ENCODE assay signal across 8 mouse cellular contexts in genomic region chr12:117820138-117820858, GRCm38 (mm10). TPM values are rescaled to one million over a fixed set of nuclear protein-coding genes. Genes with fewer than 3 reads are reported as not detected.
A peak's percentile ranks its signal among the peaks of the same experiment; 100 is the strongest.
DNase-seq lines count a peak whose midpoint lies in the region; ATAC-seq and TF ChIP-seq lines count a peak whose summit lies in the region.

No protein-coding gene starts in this region.

- 51% methylated on average over 4 of the region's 4 CpGs for WGBS in limb, embryonic 14.5 days
- WGBS in stomach, embryonic 15.5 days, result 51% methylated on average over 4 of the region's 4 CpGs

- no peak for DNase-seq in gastrocnemius, adult 2 months
- no peak for DNase-seq in gastrocnemius, postnatal 14 days
- DNase-seq in 416B (ENCODE audit: low read depth), result peak; percentile 78
- peak; percentile 25 for DNase-seq in c-Kit-positive CD71-positive TER-119-positive erythroid progenitor cells, embryonic 14.5 days (ENCODE audit: low spot score)
- DNase-seq in limb, embryonic 14.5 days (ENCODE audit: low spot score), result peak; percentile 66
- DNase-seq in layer of hippocampus, postnatal 25 days (ENCODE audit: extremely low spot score in 1 of 2, low spot score in 1 of 2), result no peak
- no peak for DNase-seq in thymus, postnatal 25 days

- no peaks in the 10 kb centered on the region for H3K27me3 ChIP-seq in limb, embryonic 14.5 days (ENCODE audit: control insufficient read depth, insufficient read depth, low read length)
- no peaks in the 10 kb centered on the region for H3K27me3 ChIP-seq in stomach, embryonic 15.5 days (replicated peaks)

- no peak overlapping the region for H3K4me3 ChIP-seq in gastrocnemius, adult 2 months
- H3K4me3 ChIP-seq in limb, embryonic 14.5 days (replicated peaks; ENCODE audit: low read length), result no peak overlapping the region
- H3K4me3 ChIP-seq in stomach, embryonic 15.5 days (replicated peaks), result no peak overlapping the region

- ATAC-seq in limb, embryonic 14.5 days (ENCODE audit: low FRiP score, low read depth), result no peak
- ATAC-seq in stomach, embryonic 15.5 days (ENCODE audit: insufficient read depth, low FRiP score, low read depth), result peak; percentile 43; the same call in 1 of the 2 replicates

- H3K4me2 ChIP-seq in limb, embryonic 14.5 days (replicated peaks; ENCODE audit: low read depth, low read length, severe bottlenecking), result no peak overlapping the region
- no peak overlapping the region for H3K4me2 ChIP-seq in stomach, embryonic 15.5 days

- H3K9me3 ChIP-seq in limb, embryonic 14.5 days (ENCODE audit: control insufficient read depth, low read length), result no peaks in the 10 kb centered on the region
- no peaks in the 10 kb centered on the region for H3K9me3 ChIP-seq in stomach, embryonic 15.5 days

- peak; percentile 69 for TF ChIP-seq CTCF in gastrocnemius, adult 2 months (IDR thresholded peaks at IDR 0.05)

- no peak for TF ChIP-seq POLR2A in limb, embryonic 14.5 days (IDR thresholded peaks at IDR 0.05; ENCODE audit: borderline replicate concordance, extremely low read depth, insufficient read depth, insufficient read length)

- intact Hi-C loops in gastrocnemius, adult 2 months (cut with DNase I), result loop anchor here (1.0 to 10.0 kb wide), 2 partner anchors 33 to 1035 kb away; no protein-coding TSS in a partner anchor
- intact Hi-C loops in gastrocnemius, postnatal 14 days (cut with DNase I; ENCODE audit: low total_unique reads), result no loop called here

- no peak overlapping the region for H3K9ac ChIP-seq in limb, embryonic 14.5 days (ENCODE audit: low read depth, low read length, severe bottlenecking)
- H3K9ac ChIP-seq in stomach, embryonic 15.5 days, result no peak overlapping the region

- H3K36me3 ChIP-seq in limb, embryonic 14.5 days (ENCODE audit: control insufficient read depth, insufficient read depth, low read length), result no peaks in the 10 kb centered on the region
- no peaks in the 10 kb centered on the region for H3K36me3 ChIP-seq in stomach, embryonic 15.5 days

- no peak overlapping the region for H3K27ac ChIP-seq in gastrocnemius, adult 2 months
- H3K27ac ChIP-seq in limb, embryonic 14.5 days (replicated peaks; ENCODE audit: low read depth, low read length), result no peak overlapping the region
- H3K27ac ChIP-seq in stomach, embryonic 15.5 days, result no peak overlapping the region

- H3K4me1 ChIP-seq in limb, embryonic 14.5 days (ENCODE audit: control insufficient read depth, insufficient read depth, low read length), result no peaks in the 10 kb centered on the region
- no peaks in the 10 kb centered on the region for H3K4me1 ChIP-seq in stomach, embryonic 15.5 days

RNA-seq across cellular contexts. Expression of gene Cdca7l, which starts 16.2 kb away (rescaled TPM):
- not detected for total RNA-seq in gastrocnemius, adult 2 months (2021)
- total RNA-seq in gastrocnemius, postnatal 14 days (2021), result 1 to 10 TPM in 1 of 2 experiments, under 1 TPM in 1; 0.92 to 1.3 TPM
- polyA plus RNA-seq in limb, embryonic 14.5 days (2012; rRNA removed), result 16.3 and 24.0 TPM in 2 replicates
- polyA plus RNA-seq in limb, embryonic 14.5 days (2014; fragmentation: Nextera tagmentation; extraction: Ambion mirVana), result 35.9 and 37.7 TPM in 2 replicates
- 42.5 and 43.9 TPM in 2 replicates for polyA plus RNA-seq in stomach, embryonic 15.5 days (2015; fragmentation: Nextera tagmentation; extraction: Ambion mirVana)
- total RNA-seq in layer of hippocampus, postnatal 25 days (2021), result 1 to 10 TPM; 1.1 to 1.9 TPM

Comparison
In these comparisons a context has a peak if more than half of its experiments do, and no peak if none do; other contexts are left out.
1. DNase-seq: peak in 416B (single experiment), c-Kit-positive CD71-positive TER-119-positive erythroid progenitor cells, embryonic 14.5 days (single experiment) and limb, embryonic 14.5 days (single experiment); none in gastrocnemius, adult 2 months (single experiment), gastrocnemius, postnatal 14 days (single experiment), layer of hippocampus, postnatal 25 days (0 of 2) and thymus, postnatal 25 days (single experiment).